Mouse (Mus musculus) forebrain, embryonic 13.5 days (tissue): ENCODE data around the gene AW011738. TPM values are rescaled to one million over a fixed set of nuclear protein-coding genes. Genes with fewer than 3 reads are reported as not detected.

Experiments
- ATAC-seq: fragments of 200-750 bp; cut with Nextera tagmentation; 2 replicates; pipeline ENCODE4 v1.8.0; 2017
- H3K27ac ChIP-seq: fragments of 300-500 bp; sonication (generic); 2 replicates; pipeline ENCODE4 v1.5.1; 2015; ENCODE audit warnings: inconsistent platforms, mild to moderate bottlenecking, moderate library complexity
- H3K27me3 ChIP-seq: fragments of 300-500 bp; sonication (generic); 2 replicates; pipeline ENCODE4 v1.6.1; 2015; ENCODE audit warnings: mild to moderate bottlenecking, inconsistent platforms
- H3K36me3 ChIP-seq: fragments of 300-500 bp; sonication (generic); 2 replicates; pipeline ENCODE4 v1.6.1; 2015; ENCODE audit warnings: mild to moderate bottlenecking, inconsistent platforms; ENCODE audit not compliant: poor library complexity, severe bottlenecking
- H3K4me1 ChIP-seq: fragments of 300-500 bp; sonication (generic); 2 replicates; pipeline ENCODE4 v1.6.1; 2015; ENCODE audit warnings: inconsistent platforms
- H3K4me2 ChIP-seq: fragments of 300-500 bp; sonication (generic); 2 replicates; pipeline ENCODE4 v1.6.1; 2015; ENCODE audit warnings: inconsistent platforms, mild to moderate bottlenecking, moderate library complexity
- H3K4me3 ChIP-seq: fragments of 300-500 bp; sonication (generic); 2 replicates; pipeline ENCODE4 v1.5.1; 2015; ENCODE audit warnings: mild to moderate bottlenecking, inconsistent platforms
- H3K9ac ChIP-seq: fragments of 300-500 bp; sonication (generic); 2 replicates; pipeline ENCODE4 v1.6.1; 2015; ENCODE audit warnings: mild to moderate bottlenecking, inconsistent platforms
- H3K9me3 ChIP-seq: fragments of 300-500 bp; sonication (generic); replicated peaks from 2 replicates; pipeline ENCODE4 v1.6.1; 2016; ENCODE audit warnings: inconsistent platforms
- WGBS: fragments of 180-500 bp; shearing (Covaris S2); methylation state at CpG from one replicate; pipeline ENCODE4 v1.1.7; 2015; 5-methylcytosine and 5-hydroxymethylcytosine counted together
- polyA plus RNA-seq: library from polyadenylated mRNA; unstranded; fragments of >200 nt; fragmentation: Nextera tagmentation; extraction: Ambion mirVana; gene quantifications from 2 replicates; pipeline ENCODE4 v1.2.1, GENCODE M21; 2015

The AW011738 gene
- polyA plus RNA-seq, 1 experiment from 2014 or later, result 6.2 TPM

DNA sequence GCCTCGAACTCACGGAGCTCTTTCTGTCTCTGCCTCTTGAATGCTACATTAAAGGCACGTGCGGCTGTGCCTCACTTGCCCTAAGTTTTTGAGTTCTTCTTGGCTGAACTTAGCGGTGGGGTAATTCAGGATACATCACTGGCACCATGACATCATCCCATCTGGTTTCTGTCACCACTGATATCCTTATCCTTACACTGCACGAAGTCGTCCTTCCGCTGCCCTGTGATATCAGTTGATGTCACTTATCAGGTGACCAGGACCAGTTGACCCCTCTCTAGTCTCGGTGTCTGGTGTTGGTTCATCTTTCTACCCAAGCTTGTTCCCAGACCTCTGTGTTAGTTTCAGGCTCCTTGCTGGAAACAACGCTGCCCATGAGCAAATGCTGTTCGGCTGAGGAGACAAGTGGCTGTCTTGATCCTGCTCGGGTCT, 626 bp upstream of the AW011738 start:
- 0 out of 2 replicates have a peak, but pooled peaks cover 3% of the 10 kb centered on the region for H3K36me3 ChIP-seq
- H3K9ac ChIP-seq, result peak overlapping the region; percentile 75
- H3K4me1 ChIP-seq, result peaks cover 31% of the 10 kb centered on the region
- H3K27ac ChIP-seq, result peak overlapping the region; percentile 31; the same call in 1 of the 2 replicates
- H3K9me3 ChIP-seq, result no peaks in the 10 kb centered on the region
- no peaks in the 10 kb centered on the region for H3K27me3 ChIP-seq
- 52% methylated on average over 12 of the region's 12 CpGs for WGBS
- ATAC-seq, result no peak; the same call in 1 of the 2 replicates
- peak overlapping the region; percentile 61 for H3K4me3 ChIP-seq
- H3K4me2 ChIP-seq, result peak overlapping the region; percentile 93

DNA sequence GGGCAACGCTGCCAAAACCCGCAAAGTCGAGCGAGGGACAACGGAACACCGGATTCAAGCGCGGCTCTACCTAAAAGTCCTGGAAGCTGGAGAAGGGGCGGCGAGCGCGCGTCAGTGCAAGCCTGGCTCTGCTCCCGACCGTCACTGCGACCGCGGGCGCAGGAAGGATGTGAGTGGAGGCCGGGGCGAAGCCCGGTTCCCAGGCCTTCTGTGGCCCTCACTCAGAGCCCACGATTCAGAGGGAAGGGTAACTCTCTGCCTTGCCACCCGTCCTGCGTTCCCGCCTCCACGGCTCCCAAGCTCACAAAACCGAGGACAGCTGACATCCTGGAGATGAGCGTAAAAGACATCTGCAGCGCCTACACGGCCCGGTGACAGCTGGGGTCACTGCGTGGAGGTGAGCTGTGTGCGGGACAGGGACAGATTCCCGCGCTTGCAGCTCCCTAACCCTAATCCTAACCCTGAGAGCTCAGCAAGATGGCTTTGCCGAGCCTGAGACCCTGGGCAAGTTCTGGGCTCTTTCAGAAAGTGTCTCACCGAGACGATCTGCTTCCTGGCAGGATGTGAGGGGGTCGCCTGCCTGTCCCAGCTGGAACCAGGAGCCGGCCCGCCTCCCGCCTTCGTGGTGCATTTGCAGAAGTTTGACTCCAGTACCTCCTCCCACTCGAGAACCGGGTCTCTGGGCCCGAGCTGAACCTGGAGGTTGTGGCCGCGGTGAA, 468 bp downstream of the AW011738 start:
- 0 out of 2 replicates have a peak, but pooled peaks cover 5% of the 10 kb centered on the region for H3K36me3 ChIP-seq
- peak overlapping the region; percentile 61 for H3K4me3 ChIP-seq
- peak overlapping the region; percentile 67 for H3K27ac ChIP-seq
- peak overlapping the region; percentile 75 for H3K9ac ChIP-seq
- peak; percentile 58 for ATAC-seq
- H3K27me3 ChIP-seq, result no peaks in the 10 kb centered on the region
- H3K4me2 ChIP-seq, result peak overlapping the region; percentile 93
- H3K4me1 ChIP-seq, result peaks cover 31% of the 10 kb centered on the region
- H3K9me3 ChIP-seq, result no peaks in the 10 kb centered on the region
- WGBS, result under 1% methylated on average over 47 of the region's 49 CpGs

- 0 out of 2 replicates have a peak, but pooled peaks cover 5% of the 10 kb centered on the region for H3K36me3 ChIP-seq
- no peak overlapping the region for H3K4me3 ChIP-seq
- H3K9ac ChIP-seq, result no peak overlapping the region
- H3K4me1 ChIP-seq, result peaks cover 17% of the 10 kb centered on the region
- 92% methylated on average over 4 of the region's 4 CpGs for WGBS
- ATAC-seq, result no peak
- no peaks in the 10 kb centered on the region for H3K9me3 ChIP-seq
- H3K27me3 ChIP-seq, result no peaks in the 10 kb centered on the region
- H3K27ac ChIP-seq, result no peak overlapping the region
- no peak overlapping the region for H3K4me2 ChIP-seq
These were observed 5.8 kb downstream of the AW011738 start for GRCm38 (mm10) chr4:156208872-156209271.

DNA sequence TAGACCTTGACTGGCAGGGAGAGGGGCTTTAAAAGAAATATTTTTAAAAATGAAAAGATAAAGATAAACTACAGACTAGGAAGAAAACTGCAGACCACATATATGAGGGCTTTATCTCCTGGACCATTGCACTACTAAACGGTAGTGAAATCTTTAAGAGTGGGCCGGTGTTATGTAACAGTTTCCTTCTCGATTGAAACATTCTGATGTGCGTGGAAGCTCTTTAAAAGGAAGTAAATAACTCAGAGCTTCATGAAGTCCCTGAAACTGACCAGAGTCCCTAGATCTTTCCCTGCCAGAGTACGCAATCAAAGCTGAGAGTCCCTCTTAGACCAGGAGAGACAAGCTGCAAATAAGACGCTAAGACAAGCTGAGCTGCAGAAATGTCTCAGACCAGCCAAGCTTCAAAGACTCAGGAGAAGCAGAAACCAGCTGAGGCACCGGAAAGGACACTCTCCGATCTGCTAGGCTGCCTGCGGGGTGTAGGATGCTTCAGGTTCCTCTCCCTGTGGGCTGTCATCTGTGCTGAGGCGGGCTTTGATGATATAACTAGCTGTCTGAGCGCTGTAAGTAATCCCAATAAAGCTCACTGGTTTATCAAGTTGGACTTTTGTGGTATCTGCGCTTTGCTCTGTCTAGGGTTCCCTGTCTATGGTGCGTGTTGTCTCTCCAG, 7.0 kb downstream of the AW011738 start:
- H3K36me3 ChIP-seq, result 0 out of 2 replicates have a peak, but pooled peaks cover 5% of the 10 kb centered on the region
- no peak overlapping the region for H3K4me2 ChIP-seq
- no peaks in the 10 kb centered on the region for H3K27me3 ChIP-seq
- WGBS, result 86% methylated on average over 13 of the region's 13 CpGs
- H3K4me1 ChIP-seq, result peaks cover 5% of the 10 kb centered on the region
- H3K9ac ChIP-seq, result no peak overlapping the region
- H3K27ac ChIP-seq, result no peak overlapping the region
- H3K9me3 ChIP-seq, result no peaks in the 10 kb centered on the region
- no peak overlapping the region for H3K4me3 ChIP-seq
- ATAC-seq, result no peak

GRCm38 (mm10) chr4:156213134-156213533, 10.0 kb downstream of the AW011738 start:
- Histone ChIP-seq H3K27me3 (no peaks in the 10 kb centered on the region), H3K4me3 (no peak overlapping the region), H3K4me2 (no peak overlapping the region), H3K4me1 (no peaks in the 10 kb centered on the region), H3K36me3 (no peaks in the 10 kb centered on the region), H3K27ac (no peak overlapping the region), H3K9me3 (no peaks in the 10 kb centered on the region), H3K9ac (no peak overlapping the region)
- no peak for ATAC-seq
- 95% methylated on average over 13 of the region's 13 CpGs for WGBS

DNA sequence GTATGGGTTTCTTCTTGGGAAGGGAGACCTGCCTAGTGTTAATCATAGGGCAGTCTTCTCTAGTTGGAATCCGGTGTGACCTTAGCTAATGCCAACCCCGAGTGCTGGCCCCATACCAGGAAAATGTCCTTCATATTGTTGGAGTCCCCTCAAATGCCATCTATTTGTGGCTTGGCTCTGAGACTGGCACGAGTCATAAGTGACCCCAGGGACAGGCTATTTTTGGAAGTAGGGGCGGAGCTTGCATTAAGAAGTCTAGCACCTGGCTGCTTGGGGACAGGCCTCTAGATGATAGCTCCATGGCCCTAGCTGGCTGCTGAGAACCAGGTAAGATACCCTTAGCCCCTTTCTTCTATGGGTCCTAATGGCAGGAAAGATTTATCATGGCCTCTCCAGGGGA, 12.5 kb downstream of the AW011738 start, which contains the start of gene Perm1:
Perm1 (plus strand) TSS at position 220 of the 400 bp plus-strand sequence.
- no peaks in the 10 kb centered on the region for H3K27me3 ChIP-seq
- H3K4me2 ChIP-seq, result no peak within 1 kb of the TSS
- H3K27ac ChIP-seq, result no peak within 1 kb of the TSS
- ATAC-seq, result no peak
- H3K9me3 ChIP-seq, result no peaks in the 10 kb centered on the region
- H3K9ac ChIP-seq, result no peak within 1 kb of the TSS
- WGBS, result 86% methylated on average over 4 of the region's 4 CpGs
- H3K4me3 ChIP-seq, result no peak within 1 kb of the TSS
- no peaks in the 10 kb centered on the region for H3K4me1 ChIP-seq
- H3K36me3 ChIP-seq, result no peaks in the 10 kb centered on the region

DNA sequence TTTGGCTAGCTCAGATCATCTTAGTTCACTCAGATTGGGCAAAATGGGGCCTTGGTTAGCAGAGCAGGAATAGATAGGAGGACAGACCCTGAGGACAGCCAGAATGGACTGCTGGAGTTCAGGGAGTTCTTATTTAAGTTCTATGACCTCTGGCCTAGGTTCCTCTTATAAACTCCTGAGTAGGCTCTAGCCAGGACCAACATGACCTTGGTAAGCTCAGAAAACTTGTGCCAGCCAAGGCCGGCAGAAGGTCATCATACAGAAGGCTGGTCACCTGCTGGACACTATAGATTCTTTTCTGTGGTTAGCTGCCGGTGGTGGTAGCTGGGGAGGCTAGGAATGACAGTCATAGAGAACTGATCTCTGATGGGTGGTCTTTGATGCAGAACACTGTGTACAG, 13.1 kb downstream of the AW011738 start:
- peaks cover under 1% of the 10 kb centered on the region; the same call in 1 of the 2 replicates for H3K36me3 ChIP-seq
- no peak overlapping the region for H3K4me2 ChIP-seq
- no peaks in the 10 kb centered on the region for H3K9me3 ChIP-seq
- no peak overlapping the region for H3K27ac ChIP-seq
- no peaks in the 10 kb centered on the region for H3K4me1 ChIP-seq
- H3K9ac ChIP-seq, result no peak overlapping the region
- WGBS, result 93% methylated on average over 2 of the region's 2 CpGs
- no peaks in the 10 kb centered on the region for H3K27me3 ChIP-seq
- H3K4me3 ChIP-seq, result no peak overlapping the region
- ATAC-seq, result no peak

- Histone ChIP-seq H3K9ac (no peak overlapping the region), H3K27ac (no peak overlapping the region), H3K9me3 (no peaks in the 10 kb centered on the region), H3K27me3 (no peaks in the 10 kb centered on the region), H3K36me3 (peaks cover 9% of the 10 kb centered on the region; the same call in 1 of the 2 replicates), H3K4me3 (no peak overlapping the region), H3K4me2 (no peak overlapping the region), H3K4me1 (no peaks in the 10 kb centered on the region)
- ATAC-seq, result no peak
- WGBS, result 82% methylated on average over 16 of the region's 16 CpGs
These were observed 14.0 kb downstream of the AW011738 start for GRCm38 (mm10) chr4:156217022-156217669.

DNA sequence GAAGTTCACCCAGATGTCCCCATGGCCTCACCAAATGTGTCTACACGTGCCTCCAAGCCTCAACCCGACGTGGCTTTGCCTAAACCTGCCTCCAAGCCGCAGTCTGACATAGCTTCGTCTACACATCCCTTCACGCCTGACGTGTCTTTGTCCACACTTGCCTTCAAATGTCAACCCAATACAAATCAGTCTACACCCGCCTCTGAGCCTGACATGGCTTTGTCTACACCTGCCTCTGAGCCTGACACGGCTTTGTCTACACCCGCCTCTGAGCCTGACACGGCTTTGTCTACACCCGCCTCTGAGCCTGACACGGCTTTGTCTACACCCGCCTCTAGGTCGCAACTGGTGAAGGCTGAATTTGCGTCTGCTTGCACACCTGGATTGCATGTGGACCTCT, 14.7 kb downstream of the AW011738 start:
- H3K27me3 ChIP-seq, result no peaks in the 10 kb centered on the region
- no peak overlapping the region for H3K9ac ChIP-seq
- H3K4me1 ChIP-seq, result no peaks in the 10 kb centered on the region
- H3K9me3 ChIP-seq, result no peaks in the 10 kb centered on the region
- H3K4me2 ChIP-seq, result no peak overlapping the region
- H3K4me3 ChIP-seq, result no peak overlapping the region
- H3K36me3 ChIP-seq, result peaks cover 9% of the 10 kb centered on the region; the same call in 1 of the 2 replicates
- no peak for ATAC-seq
- WGBS, result 81% methylated on average over 16 of the region's 16 CpGs
- no peak overlapping the region for H3K27ac ChIP-seq

- Histone ChIP-seq H3K9ac (no peak overlapping the region), H3K27me3 (no peaks in the 10 kb centered on the region), H3K4me3 (no peak overlapping the region), H3K4me1 (no peaks in the 10 kb centered on the region), H3K9me3 (no peaks in the 10 kb centered on the region), H3K4me2 (no peak overlapping the region), H3K36me3 (peaks cover 9% of the 10 kb centered on the region; the same call in 1 of the 2 replicates), H3K27ac (no peak overlapping the region)
- 90% methylated on average over 11 of the region's 11 CpGs for WGBS
- ATAC-seq, result no peak
These were observed 16.8 kb downstream of the AW011738 start for GRCm38 (mm10) chr4:156219936-156220335.

DNA sequence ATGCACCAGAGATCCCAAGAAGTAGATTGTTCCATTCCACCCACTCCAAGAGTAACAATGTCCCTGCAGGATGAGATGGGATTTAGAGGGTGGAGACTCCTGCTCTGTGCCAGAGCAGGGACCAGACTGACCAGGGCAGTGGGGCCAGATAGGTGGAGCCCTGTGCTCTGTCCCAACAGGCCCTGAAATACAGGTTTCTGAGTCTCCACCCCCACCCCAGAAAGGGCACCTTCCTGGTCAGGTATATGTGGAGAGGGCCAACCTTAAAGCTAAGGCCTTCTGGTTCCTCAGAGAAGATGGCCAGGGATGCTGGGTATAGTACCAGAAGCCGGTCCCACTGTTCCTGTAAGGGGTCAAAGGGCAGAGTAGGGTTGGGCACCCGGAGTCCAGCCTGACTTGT, 21.2 kb downstream of the AW011738 start:
- Histone ChIP-seq H3K9ac (no peak overlapping the region), H3K4me1 (peaks cover 8% of the 10 kb centered on the region), H3K9me3 (no peaks in the 10 kb centered on the region), H3K36me3 (peaks cover 19% of the 10 kb centered on the region), H3K27ac (no peak overlapping the region), H3K27me3 (no peaks in the 10 kb centered on the region), H3K4me3 (no peak overlapping the region), H3K4me2 (no peak overlapping the region)
- WGBS, result 94% methylated on average over 2 of the region's 2 CpGs
- ATAC-seq, result no peak
